Mouse (Mus musculus): ENCODE data around the gene Strc. TPM values are rescaled to one million over a fixed set of nuclear protein-coding genes. Genes with fewer than 3 reads are reported as not detected.
A peak's percentile ranks its signal among the peaks of the same experiment; 100 is the strongest.

Strc gene
- polyA plus RNA-seq, 1 experiment from 2014 or later, result not detected

DNA sequence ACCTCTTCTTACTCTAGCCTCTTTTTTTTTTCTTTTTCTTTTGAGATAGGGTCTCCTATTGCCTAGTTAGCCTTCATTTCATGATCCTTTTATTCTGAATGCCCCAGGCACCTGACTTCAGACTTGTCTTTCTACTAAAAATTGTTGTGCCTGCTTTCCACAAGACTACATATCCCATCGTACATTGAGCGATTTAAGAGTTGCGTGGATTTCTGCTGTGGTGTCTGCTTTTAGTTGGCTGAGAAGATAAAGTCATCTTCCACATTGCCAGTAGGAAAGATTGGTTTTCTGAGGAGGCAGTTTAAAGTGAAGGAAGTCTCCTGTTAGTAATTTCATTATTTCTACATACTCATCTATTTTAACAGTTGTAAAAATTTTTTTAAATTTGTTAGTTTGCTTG, 28.6 kb upstream of the Strc start:
- WGBS, result 66% methylated on average over 3 of the region's 3 CpGs

DNA sequence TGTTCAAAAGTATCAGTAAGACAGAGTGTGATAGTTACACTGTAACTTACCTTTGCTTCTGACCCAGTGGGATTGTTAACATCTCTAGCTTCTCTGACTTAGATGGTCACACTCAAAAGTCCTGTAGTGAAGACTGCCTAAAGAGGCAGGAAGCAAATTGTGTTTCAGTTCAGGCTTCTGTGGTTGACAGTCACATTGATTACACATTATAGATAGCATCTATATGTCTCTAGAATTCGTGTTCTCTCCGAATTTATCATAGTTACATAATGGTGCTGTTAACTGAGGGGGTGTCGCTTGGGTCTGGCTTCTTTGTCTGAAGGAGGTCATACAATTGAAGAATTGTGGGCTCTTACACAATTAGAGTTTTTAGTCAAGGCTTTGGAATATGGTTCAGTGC, 28.1 kb upstream of the Strc start:
- ATAC-seq (replicated peaks; ENCODE audit: low FRiP score, low read depth) (no peak), DNase-seq (ENCODE audit: low spot score) (no peak)
- Histone ChIP-seq H3K27ac (no peak overlapping the region), H3K36me3 (ENCODE audit: insufficient read depth, low read length) (peaks cover 17% of the 10 kb centered on the region; the same call in 1 of the 2 replicates), H3K4me3 (replicated peaks; ENCODE audit: low read depth, low read length) (peak overlapping the region; percentile 97), H3K4me1 (replicated peaks; ENCODE audit: insufficient read depth, low read length) (peaks cover 15% of the 10 kb centered on the region; the same call in 1 of the 2 replicates), H3K9me3 (replicated peaks; ENCODE audit: low read length) (no peaks in the 10 kb centered on the region), H3K27me3 (ENCODE audit: insufficient read depth, low read length) (no peaks in the 10 kb centered on the region), H3K9ac (ENCODE audit: low read depth, low read length) (peak overlapping the region; percentile 99; the same call in 1 of the 2 replicates), H3K4me2 (ENCODE audit: low read length) (peak overlapping the region; percentile 67)
- WGBS, result 39% methylated on average over 3 of the region's 3 CpGs
- TF ChIP-seq CTCF (IDR thresholded peaks at IDR 0.05; ENCODE audit: low read depth), result no peak

More for the DNA sequence above, 28.6 kb upstream of the Strc start:
- TF ChIP-seq CTCF (IDR thresholded peaks at IDR 0.05; ENCODE audit: low read depth), result no peak
- Histone ChIP-seq H3K4me2 (ENCODE audit: low read length) (peak overlapping the region; percentile 67), H3K9ac (ENCODE audit: low read depth, low read length) (no peak overlapping the region), H3K9me3 (replicated peaks; ENCODE audit: low read length) (no peaks in the 10 kb centered on the region), H3K27me3 (ENCODE audit: insufficient read depth, low read length) (no peaks in the 10 kb centered on the region), H3K36me3 (ENCODE audit: insufficient read depth, low read length) (peaks cover 17% of the 10 kb centered on the region; the same call in 1 of the 2 replicates), H3K27ac (no peak overlapping the region), H3K4me1 (replicated peaks; ENCODE audit: insufficient read depth, low read length) (peaks cover 15% of the 10 kb centered on the region; the same call in 1 of the 2 replicates), H3K4me3 (replicated peaks; ENCODE audit: low read depth, low read length) (0 out of 2 replicates have a peak overlapping the region, but pooled peaks have one; percentile 11)
- DNase-seq (ENCODE audit: low spot score), result no peak
- ATAC-seq (replicated peaks; ENCODE audit: low FRiP score, low read depth), result no peak

DNA sequence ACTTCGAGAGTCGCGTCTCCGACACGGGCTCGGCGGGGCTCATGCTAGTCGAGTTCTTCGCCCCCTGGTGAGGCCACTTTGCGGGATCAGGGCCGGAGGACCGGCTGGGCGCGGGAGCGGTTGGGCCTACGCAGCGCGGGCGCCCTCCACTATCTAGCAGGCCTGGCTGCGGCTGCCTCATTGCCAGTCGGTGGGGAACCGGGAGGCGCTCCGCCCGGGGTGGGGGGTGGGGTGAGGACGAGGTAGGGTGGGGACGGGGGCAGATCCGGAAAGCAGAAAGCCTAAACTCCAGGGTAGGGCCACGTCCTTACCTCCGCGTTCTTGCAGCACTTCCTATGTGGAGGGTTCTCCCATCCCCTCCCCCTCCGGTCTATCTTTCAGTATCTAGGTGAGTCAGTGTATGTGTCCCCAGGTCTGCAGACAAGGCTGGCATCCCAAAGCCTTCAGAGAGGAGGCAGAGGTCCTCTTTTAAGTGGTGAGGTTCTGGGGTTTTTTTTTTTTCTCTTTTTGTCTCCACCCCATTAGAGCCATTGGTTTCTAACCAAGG, 27.2 kb upstream of the Strc start:
- peak overlapping the region; percentile 99 for H3K27ac ChIP-seq
- H3K36me3 ChIP-seq (ENCODE audit: insufficient read depth, low read length), result peaks cover 13% of the 10 kb centered on the region; the same call in 1 of the 2 replicates
- under 1% methylated on average over 32 of the region's 32 CpGs for WGBS
- H3K9me3 ChIP-seq (replicated peaks; ENCODE audit: low read length), result no peaks in the 10 kb centered on the region
- H3K27me3 ChIP-seq (ENCODE audit: insufficient read depth, low read length), result no peaks in the 10 kb centered on the region
- H3K4me3 ChIP-seq (replicated peaks; ENCODE audit: low read depth, low read length), result peak overlapping the region; percentile 97
- DNase-seq (ENCODE audit: low spot score) (peak; percentile 47), ATAC-seq (replicated peaks; ENCODE audit: low FRiP score, low read depth) (peak; percentile 41)
- H3K4me2 ChIP-seq (ENCODE audit: low read length), result peak overlapping the region; percentile 67
- H3K4me1 ChIP-seq (replicated peaks; ENCODE audit: insufficient read depth, low read length), result peaks cover 15% of the 10 kb centered on the region; the same call in 1 of the 2 replicates
- peak overlapping the region; percentile 99 for H3K9ac ChIP-seq (ENCODE audit: low read depth, low read length)
- TF ChIP-seq CTCF (IDR thresholded peaks at IDR 0.05; ENCODE audit: low read depth), result no peak

DNA sequence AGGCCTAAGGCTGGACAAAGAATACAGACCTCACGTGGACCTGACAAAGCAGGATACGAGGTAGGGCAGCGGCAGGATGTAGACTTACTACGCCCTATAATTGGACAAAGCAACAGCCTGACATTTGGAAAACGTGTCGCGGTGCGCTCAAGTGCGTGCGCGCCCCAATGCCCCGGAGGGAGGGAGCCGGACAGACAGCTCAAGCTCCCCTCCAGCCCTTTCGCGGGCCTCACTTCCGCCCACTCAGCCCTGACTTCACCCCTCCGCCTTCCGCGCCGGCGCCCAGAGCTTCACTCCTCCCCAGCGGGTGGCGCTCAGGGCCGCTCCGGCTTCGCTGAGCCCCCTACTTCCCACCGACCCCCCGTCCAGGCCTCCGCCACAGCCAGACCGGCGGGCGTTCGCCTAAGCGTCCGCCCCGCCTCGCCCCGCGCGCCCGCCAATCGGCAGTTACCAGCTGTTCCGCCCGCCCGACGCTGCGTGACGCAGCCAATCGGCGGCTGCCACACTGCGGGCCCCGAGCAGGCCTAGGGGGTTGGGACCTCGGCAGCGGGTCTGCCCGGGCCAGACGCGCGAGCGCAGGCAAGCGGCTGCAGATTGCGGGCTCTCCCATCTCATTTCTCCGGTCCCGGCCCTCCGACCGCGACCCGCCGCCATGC, 26.5 kb upstream of the Strc start, which contains the start of the genes Pdia3 and Catsper2:
Pdia3 (plus strand) TSS at position 389 of the 656 bp plus-strand sequence.
Catsper2 (minus strand) TSS at position 406 of the 656 bp plus-strand sequence.
- peak within 1 kb of the TSS; percentile 97 for H3K4me3 ChIP-seq (replicated peaks; ENCODE audit: low read depth, low read length)
- no peaks in the 10 kb centered on the region for H3K27me3 ChIP-seq (ENCODE audit: insufficient read depth, low read length)
- H3K4me1 ChIP-seq (replicated peaks; ENCODE audit: insufficient read depth, low read length), result peaks cover 15% of the 10 kb centered on the region; the same call in 1 of the 2 replicates
- H3K36me3 ChIP-seq (ENCODE audit: insufficient read depth, low read length), result peaks cover 7% of the 10 kb centered on the region; the same call in 1 of the 2 replicates
- no peaks in the 10 kb centered on the region for H3K9me3 ChIP-seq (replicated peaks; ENCODE audit: low read length)
- H3K4me2 ChIP-seq (ENCODE audit: low read length), result peak within 1 kb of the TSS; percentile 67
- TF ChIP-seq CTCF (IDR thresholded peaks at IDR 0.05; ENCODE audit: low read depth), result peak; percentile 58; the same call in 1 of the 2 replicates
- 2% methylated on average over 61 of the region's 68 CpGs for WGBS
- peak within 1 kb of the TSS; percentile 99 for H3K9ac ChIP-seq (ENCODE audit: low read depth, low read length)
- peak; percentile 98 for DNase-seq (ENCODE audit: low spot score)
- H3K27ac ChIP-seq, result peak within 1 kb of the TSS; percentile 99
- peak; percentile 99 for ATAC-seq (replicated peaks; ENCODE audit: low FRiP score, low read depth)

DNA sequence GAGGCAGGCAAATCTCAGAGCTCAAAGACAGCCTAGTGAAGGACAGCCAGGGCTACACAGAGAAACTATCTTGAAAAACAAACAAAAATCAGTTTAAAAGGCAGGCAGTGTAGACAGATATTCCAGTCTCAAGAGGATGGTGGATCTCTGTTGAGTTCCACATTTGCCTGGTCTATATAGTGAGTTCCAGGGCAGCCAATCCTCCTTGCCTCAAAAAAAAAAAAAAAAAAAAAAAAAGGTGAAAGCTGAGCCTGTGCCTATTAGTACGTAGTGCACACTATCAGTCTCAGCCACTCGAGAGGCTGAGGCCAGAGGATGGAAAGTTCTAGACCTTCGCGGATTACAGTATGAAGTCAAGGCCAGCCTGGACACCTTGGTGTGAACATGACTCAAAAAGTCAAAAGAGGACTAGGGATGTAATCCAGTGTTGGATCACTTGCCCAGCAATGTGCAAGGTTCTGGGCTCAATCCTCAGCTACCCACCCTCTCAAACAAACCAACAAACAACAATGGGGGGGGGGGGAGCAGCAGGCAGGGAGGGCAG, 25.9 kb upstream of the Strc start:
- peak overlapping the region; percentile 67 for H3K4me2 ChIP-seq (ENCODE audit: low read length)
- no peaks in the 10 kb centered on the region for H3K27me3 ChIP-seq (ENCODE audit: insufficient read depth, low read length)
- H3K9ac ChIP-seq (ENCODE audit: low read depth, low read length), result peak overlapping the region; percentile 99
- no peak for DNase-seq (ENCODE audit: low spot score)
- H3K27ac ChIP-seq, result peak overlapping the region; percentile 99
- no peak; the same call in 1 of the 2 replicates for ATAC-seq (replicated peaks; ENCODE audit: low FRiP score, low read depth)
- 0 out of 2 replicates have a peak, but pooled peaks cover 4% of the 10 kb centered on the region for H3K36me3 ChIP-seq (ENCODE audit: insufficient read depth, low read length)
- WGBS, result 18% methylated on average over 4 of the region's 4 CpGs
- peak overlapping the region; percentile 97 for H3K4me3 ChIP-seq (replicated peaks; ENCODE audit: low read depth, low read length)
- H3K9me3 ChIP-seq (replicated peaks; ENCODE audit: low read length), result no peaks in the 10 kb centered on the region
- TF ChIP-seq CTCF (IDR thresholded peaks at IDR 0.05; ENCODE audit: low read depth), result no peak
- peaks cover 15% of the 10 kb centered on the region; the same call in 1 of the 2 replicates for H3K4me1 ChIP-seq (replicated peaks; ENCODE audit: insufficient read depth, low read length)

DNA sequence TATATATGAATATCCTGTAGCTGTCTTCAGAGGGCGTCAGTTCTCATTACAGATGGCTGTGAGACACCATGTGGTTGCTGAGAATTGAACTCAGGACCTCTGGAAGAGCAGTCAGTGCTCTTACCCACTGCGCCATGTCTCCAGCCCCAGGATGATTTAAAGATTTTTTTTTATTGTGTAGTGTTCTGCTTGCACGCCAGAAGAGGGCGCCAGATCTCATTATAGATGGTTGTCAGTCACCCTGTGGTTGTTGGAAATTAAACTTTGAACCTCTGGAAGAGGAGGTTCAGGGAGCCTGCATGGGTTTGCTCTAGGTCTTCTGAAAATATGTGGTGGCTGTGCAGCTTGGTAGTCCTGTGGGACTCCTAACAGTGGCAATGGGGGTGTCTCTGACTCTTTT, 21.2 kb upstream of the Strc start:
- H3K27ac ChIP-seq, result no peak overlapping the region
- ATAC-seq (replicated peaks; ENCODE audit: low FRiP score, low read depth) (no peak), DNase-seq (ENCODE audit: low spot score) (peak; percentile 46)
- TF ChIP-seq CTCF (IDR thresholded peaks at IDR 0.05; ENCODE audit: low read depth), result peak; percentile 59
- no peaks in the 10 kb centered on the region for H3K4me1 ChIP-seq (replicated peaks; ENCODE audit: insufficient read depth, low read length)
- no peaks in the 10 kb centered on the region for H3K27me3 ChIP-seq (ENCODE audit: insufficient read depth, low read length)
- no peak overlapping the region for H3K4me2 ChIP-seq (ENCODE audit: low read length)
- 40% methylated on average over 4 of the region's 4 CpGs for WGBS
- H3K36me3 ChIP-seq (ENCODE audit: insufficient read depth, low read length), result no peaks in the 10 kb centered on the region
- no peaks in the 10 kb centered on the region for H3K9me3 ChIP-seq (replicated peaks; ENCODE audit: low read length)
- no peak overlapping the region for H3K4me3 ChIP-seq (replicated peaks; ENCODE audit: low read depth, low read length)
- H3K9ac ChIP-seq (ENCODE audit: low read depth, low read length), result no peak overlapping the region

Measured in kidney, postnatal 0 days (tissue).